Mouse (Mus musculus) v-Abl transformed pro-B cells (cell line): Measurements from ENCODE around the gene Bola1.
"Not testable (repeated sequence)": the region's sequence is repeated elsewhere in the genome, so short reads cannot be mapped to it uniquely, and the experiment has no call there.

Experiments used
- in situ Hi-C, 2 experiments: fragments of 400-800 bp; cut with MboI; formaldehyde crosslinking; loops; one replicate each; pipeline ENCODE4 v1.15.1; 2025; ENCODE audit not compliant: unreplicated experiment in 2 of 2

The Bola1 gene

DNA sequence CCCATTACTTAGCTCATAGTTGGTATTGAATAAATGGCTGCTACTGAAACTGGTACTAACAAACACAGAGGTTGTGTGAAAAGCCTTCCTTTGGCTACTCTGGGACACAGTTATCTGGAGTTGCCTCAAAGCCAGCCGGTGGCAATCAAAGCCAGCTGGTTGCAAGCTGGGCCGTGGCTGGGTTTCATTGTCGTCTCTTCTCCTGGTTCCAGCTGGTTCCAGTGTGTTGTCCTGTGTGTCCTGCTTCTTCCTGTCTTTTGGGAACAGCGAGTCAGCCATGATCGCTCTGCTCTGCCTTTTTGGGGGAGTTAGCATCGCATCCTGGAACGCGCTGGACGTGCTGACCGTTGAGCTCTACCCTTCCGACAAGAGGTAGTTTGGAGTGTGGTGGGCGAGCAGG is 26.5 kb downstream of the Bola1 start:
- in situ Hi-C loops = no loop called here

DNA sequence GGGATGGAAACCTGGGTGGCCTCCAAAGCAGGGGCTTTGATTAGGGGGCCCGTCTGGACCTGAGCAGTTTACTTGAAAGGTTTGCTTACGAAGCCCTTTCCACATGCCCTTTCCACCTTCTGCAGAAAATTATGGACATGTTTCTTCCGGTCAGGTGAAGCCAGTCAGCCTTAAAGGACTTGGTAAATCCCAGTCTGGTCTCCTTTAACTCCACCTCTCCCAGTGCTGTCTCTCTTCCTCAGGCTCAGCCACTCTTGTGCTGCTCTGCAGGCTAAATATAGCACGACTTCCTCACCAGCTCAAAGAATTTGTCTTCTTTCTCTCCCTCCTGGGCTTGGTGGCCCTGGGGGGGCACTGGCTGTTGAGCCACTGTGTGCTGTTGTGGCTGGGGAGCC is 37.1 kb downstream of the Bola1 start:
- in situ Hi-C loops = no loop called here

DNA sequence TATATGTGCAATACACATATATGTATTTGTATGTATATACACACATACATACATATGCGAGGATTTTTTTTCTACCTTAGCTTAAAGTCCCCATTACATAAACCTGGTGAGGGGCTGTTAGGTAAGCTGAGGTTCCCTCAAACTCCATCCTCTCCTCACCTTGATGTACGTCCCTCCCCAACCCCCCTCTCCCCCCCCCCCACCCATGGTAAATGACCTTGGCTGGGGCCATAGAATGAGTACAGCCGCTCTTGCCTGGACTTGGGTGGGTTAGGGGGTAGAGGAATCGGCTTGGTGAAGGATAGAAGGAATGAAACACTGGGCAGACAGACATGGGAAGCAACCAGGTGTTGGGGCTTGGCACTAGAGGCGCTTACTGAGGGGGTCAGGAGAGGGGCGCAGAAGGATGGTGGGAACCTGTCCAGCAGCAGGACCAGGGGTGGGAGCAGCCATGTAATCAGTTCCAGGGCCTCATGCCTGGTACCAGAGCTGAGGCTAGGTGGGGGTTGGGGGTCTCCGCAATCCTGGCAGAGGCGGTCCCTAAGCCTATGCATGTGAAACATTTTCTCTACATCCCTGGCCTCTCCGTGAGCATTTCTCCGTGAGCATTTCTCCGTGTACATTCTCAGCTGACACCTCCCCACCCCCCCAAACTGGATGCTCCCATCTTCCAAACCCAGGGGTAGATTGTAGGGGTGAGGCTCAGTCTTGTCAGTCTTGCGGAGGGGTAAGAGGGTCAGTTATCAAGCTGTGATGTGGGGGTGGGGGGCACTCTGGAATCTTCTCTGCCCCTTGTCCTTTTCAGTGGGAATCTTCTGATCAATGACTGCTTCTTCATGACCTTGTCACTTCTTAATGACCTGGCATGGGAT is 37.8 kb downstream of the Bola1 start:
- in situ Hi-C loops = no loop called here

DNA sequence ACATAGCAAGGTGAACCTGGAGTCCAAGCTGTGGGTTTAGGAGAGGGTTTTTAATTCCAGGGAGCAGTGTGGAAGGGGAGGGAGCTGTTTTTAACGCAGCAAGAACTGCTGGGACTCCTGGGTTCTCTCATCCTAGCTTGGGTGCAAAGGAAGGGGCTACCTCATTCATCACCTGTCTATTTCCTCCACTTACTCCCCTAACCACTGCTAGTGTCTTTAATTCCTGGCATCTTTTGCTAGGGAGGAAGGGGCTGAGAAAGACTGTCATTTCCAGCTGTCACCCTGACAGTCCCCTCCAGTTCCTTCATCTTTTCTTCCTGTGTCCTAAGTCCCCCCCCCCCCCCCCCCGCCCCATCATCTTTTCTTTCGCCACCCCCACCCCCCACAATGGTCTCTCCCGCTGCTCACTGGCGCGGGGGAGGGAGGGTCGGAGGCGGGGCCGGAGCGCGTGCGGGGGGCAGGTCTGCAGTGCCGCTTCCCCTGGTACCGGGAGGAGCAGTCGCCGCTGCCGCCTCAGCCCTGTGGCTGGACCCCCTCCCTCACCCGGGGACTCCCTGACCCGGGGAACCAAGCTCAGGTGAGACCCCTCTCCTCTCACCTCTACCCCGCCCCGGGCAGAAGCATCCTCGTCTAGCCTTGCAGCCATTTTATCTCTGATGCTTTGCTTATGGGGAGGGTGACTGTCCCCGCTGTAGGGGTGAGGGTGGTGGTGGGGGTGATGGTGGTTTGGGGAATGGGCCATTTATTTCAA is 38.6 kb downstream of the Bola1 start, which contains the start of gene Sv2a:
Sv2a (plus strand) TSS at position 425 of the 751 bp plus-strand sequence.
- in situ Hi-C loops = no loop called here

DNA sequence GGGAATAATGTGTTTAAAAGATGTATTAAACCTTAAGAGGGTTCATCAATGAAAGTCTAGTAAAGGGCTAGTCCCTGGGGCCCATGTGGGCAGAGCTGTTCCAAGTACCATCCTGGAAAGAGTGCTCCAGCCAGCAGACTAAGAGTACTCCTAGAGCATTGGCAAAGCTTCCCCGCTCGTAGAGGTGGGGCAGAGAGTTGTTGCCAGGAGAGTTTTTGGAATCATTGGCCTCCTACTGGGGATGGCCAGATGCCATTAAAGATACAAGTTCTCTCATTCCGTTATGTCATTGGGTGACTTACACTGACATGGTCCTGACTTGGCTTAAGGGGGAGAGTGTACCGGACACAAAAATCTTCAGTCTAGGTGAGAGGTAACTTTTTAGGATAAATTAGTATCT is 40.0 kb downstream of the Bola1 start:
- in situ Hi-C loops = no loop called here

DNA sequence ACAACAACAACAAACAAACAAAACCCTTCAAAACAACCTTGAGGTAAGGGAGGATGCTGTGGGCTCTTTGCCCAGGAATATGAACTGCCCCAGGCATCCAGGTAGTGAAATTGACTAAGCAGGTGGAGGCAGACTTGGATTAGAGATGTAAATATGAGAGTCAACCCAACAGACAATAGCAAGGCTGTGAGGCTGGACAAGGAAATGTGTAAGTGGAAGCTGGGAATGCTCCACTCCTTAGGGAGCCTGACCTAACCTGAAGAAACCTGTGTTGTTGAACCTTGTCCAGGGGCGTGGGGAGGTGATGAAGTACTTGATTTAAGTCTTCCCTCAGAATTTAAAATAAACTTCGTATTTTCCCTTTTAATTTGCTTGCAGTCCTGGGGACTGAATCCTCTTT is 40.6 kb downstream of the Bola1 start:
- in situ Hi-C loops = no loop called here

DNA sequence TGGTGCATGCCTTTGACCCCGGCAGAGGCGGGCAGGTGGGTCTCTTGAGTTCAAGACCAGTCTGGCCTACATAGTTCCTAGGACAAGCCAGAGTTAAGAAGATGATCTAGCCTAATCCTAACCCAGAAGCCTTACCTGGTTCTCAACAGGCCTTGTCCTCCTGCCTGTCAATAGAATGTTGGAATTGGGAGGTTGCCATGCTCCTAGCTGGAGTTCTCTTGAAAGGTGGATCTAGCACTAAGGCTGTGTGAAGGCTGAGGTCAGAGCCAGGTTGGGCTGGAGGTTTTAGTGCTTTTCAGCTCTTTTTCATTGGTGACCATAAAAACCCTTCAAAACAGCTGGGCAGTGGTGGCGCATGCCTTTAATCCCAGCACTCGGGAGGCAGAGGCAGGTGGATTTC is 41.1 kb downstream of the Bola1 start:
- in situ Hi-C loops = no loop called here

DNA sequence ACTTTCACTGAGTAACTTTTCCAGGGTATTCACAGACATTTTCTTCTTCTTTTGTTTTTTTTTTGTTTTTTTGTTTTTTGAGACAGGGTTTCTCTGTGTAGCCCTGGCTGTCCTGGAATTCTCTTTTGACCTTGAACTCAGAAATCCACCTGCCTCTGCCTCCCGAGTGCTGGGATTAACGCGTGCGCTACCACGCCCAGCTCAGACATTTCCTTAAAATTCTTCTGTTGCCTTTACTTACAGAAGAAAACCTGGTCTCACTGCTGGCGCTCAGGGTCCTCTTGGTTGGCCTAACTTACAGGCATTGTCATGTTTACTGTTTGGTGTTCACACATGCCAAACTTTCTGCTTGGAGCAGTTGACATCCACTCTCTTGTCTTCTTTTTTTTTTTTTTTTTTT is 44.3 kb downstream of the Bola1 start:
- in situ Hi-C loops = no loop called here

DNA sequence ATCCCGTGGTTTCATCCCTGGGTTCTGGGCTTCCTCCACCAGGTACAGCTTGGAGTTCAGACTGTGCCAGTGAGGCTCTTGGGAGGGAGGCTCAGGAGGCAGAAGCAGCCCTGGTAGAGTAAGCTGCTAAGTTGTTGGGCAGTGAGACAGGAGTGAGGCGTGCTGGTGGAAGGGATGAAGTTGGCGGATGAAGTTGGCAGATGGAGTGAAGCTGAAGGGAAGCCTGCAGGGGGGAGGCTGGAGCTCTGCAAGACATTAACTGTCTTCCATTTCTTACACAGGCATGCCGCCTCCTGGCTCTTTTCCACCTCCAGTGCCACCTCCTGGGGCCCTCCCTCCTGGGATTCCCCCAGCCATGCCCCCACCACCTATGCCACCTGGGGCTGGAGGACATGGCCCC is 45.5 kb downstream of the Bola1 start:
- in situ Hi-C loops = not testable (repeated sequence)

DNA sequence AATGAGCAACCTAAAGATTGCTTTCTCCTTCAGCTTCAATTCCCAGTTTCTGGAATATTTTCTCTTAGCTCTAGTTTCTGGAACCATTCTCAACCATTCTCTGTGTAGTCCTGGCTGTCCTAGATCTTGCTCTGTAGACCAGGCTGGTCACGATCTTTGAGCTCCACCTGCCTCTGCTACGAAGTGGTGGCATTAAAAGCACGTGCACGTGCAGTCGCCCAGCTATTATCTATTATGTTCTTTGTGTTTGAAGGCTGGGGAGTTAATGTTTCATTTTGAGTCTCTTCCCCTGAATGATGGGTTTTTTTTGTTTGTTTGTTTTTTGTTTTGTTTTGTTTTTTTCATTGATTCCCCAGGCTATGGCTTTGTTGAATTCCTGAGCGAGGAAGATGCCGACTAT is 46.3 kb downstream of the Bola1 start:
- in situ Hi-C loops = no loop called here

DNA sequence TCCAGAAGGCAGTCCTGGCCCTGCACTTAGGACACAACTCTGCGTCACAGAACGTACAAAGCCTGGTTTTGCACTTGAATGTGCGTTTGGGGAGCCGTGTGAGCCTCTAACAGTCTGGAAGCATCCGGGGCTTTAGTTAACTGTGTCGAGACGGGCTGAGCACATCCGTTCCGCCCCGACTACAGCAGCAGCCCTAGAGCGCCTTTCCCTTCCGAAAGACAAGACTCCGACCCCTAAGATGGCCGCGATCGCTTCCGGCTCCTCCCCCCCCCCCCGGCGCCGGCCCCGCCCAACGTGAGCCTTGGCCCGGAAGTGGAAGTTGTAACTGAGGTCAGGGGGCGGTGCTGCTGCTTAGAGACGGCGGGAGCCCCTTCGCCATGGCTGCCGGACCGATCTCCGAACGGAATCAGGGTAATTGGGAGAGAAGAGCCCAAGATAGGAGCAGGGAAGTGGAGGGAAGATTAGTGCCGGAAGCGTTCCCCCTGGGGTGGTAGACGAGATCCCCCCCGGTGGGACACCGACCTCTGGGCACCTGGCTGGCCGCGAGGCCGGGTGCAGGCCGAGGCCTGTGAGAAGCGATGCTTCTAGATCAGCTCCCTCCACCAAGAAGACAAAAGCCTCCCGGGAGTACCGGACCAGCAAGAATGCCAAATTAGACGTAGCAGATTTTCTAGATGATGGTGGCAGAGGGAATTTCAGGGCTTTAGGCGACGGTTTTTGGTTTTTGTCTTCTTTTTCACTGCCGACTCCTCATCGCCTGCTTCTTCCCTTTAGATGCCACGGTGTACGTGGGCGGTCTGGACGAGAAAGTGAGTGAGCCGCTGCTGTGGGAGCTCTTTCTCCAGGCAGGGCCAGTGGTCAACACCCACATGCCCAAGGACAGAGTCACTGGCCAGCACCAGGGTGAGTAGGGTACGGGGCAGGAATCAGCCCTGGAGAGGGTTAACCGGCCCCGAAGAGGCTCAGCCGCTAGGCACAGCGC is 47.0 kb downstream of the Bola1 start, which contains the start of gene Sf3b4:
Sf3b4 (plus strand) TSS at position 136 of the 982 bp plus-strand sequence.
- in situ Hi-C loops = no loop called here

DNA sequence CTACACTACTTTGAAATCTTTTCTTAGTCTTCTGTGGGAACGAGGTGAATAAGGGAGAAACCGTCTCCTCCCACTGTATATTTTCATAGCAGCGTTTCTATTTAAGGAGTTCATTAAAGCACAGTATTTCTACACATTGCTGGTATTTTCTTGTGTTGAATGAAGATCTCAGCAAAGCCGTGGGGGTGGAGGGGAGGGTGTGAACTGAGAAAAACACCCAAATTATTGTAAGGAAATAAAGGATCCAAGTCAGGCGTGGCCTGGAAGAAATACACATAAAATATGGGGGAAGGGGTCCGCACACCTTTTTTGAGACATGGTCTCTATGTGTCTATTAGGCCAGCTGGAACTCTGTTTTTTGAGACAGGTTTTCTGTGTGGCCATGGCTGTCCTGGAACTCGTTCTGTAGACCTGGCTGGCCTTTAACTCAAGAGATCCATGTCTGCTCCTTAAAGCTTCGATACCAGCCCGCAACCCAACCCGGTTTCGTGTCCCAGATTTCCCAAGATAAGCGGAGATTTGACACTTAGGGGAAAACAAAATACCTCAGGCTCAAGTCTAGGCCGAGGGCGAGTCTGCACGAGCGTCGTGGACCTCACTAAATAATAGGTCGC is 47.8 kb downstream of the Bola1 start:
- in situ Hi-C loops = no loop called here

DNA sequence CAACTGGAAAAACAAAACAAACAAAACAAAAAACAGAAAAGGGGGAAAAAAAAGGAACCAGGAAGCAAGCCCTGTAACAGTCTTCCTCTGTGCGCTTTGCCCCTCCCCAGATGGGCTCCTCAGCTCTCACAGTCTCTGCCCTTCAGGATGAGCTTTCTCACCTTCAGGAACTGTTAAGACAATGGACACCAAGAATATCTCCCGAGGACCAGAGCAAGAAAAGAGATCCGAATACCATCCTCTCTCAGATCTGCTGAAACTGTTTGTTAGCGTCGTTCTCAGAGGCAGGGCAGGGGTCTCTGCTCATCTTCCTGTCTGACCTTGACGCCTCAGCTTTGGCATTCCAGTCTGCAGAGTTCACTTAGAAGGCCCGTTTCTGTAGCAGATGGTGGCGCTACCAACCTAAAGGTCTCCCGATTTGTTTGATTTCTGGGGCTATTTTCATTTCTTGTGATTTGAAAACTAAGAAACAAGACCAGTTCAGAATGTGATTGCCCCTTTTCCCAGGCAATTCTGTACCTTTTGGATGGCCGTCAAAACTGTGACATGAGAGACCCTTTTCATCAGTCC is 48.4 kb downstream of the Bola1 start:
- in situ Hi-C loops = no loop called here

DNA sequence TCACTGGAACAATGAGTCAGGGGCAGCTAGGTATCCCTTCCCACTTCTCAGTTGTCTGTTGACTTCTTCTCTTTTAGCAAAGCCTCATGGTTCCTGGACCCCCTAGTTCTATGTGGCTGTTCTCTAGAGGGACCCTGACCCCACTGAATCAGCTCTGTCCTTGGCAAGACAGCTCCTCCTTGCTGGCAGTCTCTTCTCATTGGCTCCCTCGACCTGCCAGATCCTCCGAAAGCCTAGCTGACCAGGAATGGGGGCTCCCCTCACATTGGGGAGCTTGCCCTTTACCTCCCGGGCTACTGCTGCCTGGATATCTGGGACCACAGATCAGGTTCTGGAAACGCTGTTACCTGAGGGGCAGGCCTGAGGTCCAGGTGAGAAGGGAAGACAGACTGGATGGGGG is 49.2 kb downstream of the Bola1 start:
- in situ Hi-C loops = no loop called here

DNA sequence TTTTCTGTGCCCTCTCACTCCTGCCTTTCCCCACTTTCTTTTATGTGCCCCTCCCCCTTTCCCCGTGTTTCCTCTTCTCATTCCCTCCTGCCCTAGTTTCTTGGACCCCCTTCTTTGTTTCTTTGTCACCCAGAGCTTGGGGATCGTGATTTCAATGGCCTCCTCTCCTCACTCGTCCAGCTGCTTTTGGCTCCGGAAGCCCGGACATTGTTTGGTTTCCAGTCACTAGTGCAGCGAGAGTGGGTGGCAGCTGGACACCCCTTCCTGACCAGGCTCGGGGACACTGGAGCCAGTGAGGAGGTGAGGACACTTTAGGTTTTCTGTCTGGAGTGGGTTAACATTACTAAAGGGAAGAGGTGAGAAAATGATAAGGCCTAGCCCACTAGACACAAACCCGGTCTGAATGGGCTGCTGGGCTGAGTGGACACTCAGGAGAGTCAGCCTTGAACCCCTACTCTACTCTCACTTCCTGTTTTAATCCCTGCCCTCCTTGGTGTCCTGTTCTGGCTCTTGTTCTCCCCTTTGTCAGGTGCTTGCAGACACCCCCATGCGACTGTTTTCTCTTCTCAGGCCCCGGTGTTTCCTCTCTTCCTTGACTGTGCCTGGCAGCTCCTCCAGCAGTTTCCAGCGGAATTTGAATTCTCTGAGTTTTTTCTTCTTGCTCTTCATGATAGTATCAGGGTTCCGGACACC is 50.9 kb downstream of the Bola1 start:
- in situ Hi-C loops = no loop called here

DNA sequence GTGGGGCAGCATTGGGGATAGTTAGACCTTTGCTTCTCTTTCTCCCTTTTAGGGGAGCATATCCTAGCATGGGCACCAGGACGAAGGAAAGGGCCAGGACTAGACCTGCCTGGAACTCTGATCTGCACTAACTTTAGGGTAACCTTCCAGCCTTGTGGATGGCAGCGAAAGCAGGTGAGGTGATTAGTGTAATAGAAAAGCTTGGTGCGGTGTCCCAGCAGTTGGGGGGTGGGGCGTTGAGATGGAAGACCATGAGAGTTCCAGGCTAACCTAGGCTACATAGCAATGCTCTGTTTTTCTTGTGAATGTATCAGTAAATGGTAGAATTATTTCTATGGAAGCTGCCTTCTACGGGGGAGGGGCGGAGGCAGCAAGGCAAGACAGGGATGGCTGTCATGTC is 56.5 kb downstream of the Bola1 start:
- in situ Hi-C loops = no loop called here

DNA sequence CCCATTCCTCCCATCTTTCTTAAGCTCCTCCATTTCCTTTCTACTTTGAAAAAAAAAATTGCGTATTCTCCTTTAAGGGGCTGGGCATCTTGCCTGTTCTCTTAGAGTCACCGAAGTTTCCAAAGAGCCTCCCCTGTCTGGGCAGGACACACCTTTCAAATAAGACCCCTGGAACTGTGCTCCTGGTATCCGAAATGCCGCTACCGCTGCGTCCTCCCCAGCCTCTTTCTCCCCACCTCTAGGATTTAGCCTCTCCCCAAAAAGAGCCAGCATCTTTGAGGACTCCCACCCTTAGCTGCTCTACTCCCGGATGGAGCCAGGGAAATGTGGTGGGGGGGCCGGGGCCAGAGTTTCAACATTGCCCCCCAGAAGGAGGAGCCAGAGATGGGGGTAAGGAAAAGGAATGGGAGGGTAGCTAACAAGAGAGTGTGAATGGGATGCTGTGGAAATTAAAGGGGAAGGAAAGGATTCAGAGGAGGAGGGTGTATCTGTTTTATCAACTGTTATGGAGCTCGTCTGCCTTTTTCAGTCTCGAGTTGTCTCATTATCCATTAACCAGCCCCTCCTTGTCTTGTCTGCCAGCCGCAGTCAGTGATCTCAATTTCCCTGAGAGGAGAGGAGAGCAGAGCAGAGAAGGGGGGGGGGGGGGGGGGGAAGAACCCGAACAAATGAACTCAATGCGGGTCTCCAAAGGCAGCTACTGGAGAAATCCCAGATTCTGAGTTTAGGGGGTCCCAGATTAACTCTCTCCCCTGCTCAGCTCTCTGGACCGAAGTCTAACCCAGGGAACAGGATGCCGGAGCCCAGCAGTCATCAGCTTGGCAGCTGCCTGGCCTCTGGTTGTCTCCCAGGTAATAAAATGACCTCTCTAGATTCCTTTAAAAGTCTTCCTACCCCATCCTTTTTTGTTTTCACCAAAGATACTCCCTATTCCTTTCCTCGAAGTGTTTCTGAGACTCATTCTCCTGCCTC is 57.4 kb downstream of the Bola1 start, which contains the start of gene Mtmr11:
Mtmr11 (plus strand) TSS at position 136 of the 972 bp plus-strand sequence.
- in situ Hi-C loops = no loop called here
